Mouse (Mus musculus) forebrain, postnatal 0 days (tissue): ENCODE measurements around the gene 5430403G16Rik. TPM values are rescaled to one million over a fixed set of nuclear protein-coding genes. Genes with fewer than 3 reads are reported as not detected.
"Not testable (repeated sequence)": the region's sequence is repeated elsewhere in the genome, so short reads cannot be mapped to it uniquely, and the experiment has no call there.

Experiments
- ATAC-seq: fragments of 200-750 bp; cut with Nextera tagmentation; 2 replicates; pipeline ENCODE4 v1.8.0; 2017; ENCODE audit warnings: mild to moderate bottlenecking, moderate library complexity
- DNase-seq: peaks from one replicate; pipeline ENCODE4 v3.0.0-alpha.2; 2015
- H3K27ac ChIP-seq: fragments of 300-500 bp; sonication (generic); 2 replicates; pipeline ENCODE4 v1.5.1; 2014; ENCODE audit warnings: low read depth, mild to moderate bottlenecking, antibody characterized with exemption, low read length, moderate library complexity, mixed read lengths
- H3K27me3 ChIP-seq: fragments of 300-500 bp; sonication (generic); 2 replicates; pipeline ENCODE4 v1.6.1; 2014; ENCODE audit warnings: mild to moderate bottlenecking, low read length, mixed read lengths; ENCODE audit not compliant: insufficient read depth
- H3K36me3 ChIP-seq: fragments of 300-500 bp; sonication (generic); 2 replicates; pipeline ENCODE4 v1.6.1; 2014; ENCODE audit warnings: mild to moderate bottlenecking, moderate library complexity; ENCODE audit not compliant: insufficient read depth
- H3K4me1 ChIP-seq: fragments of 300-500 bp; sonication (generic); 2 replicates; pipeline ENCODE4 v1.6.1; 2014; ENCODE audit warnings: antibody characterized with exemption; ENCODE audit not compliant: insufficient read depth
- H3K4me2 ChIP-seq: fragments of 300-500 bp; sonication (generic); 2 replicates; pipeline ENCODE4 v1.6.1; 2014; ENCODE audit warnings: low read depth, mild to moderate bottlenecking, moderate library complexity
- H3K4me3 ChIP-seq: fragments of 300-500 bp; sonication (generic); 2 replicates; pipeline ENCODE4 v1.5.1; 2014; ENCODE audit warnings: low read depth, low read length, mixed read lengths
- H3K9ac ChIP-seq: fragments of 300-500 bp; sonication (generic); 2 replicates; pipeline ENCODE4 v1.6.1; 2014; ENCODE audit warnings: mild to moderate bottlenecking
- H3K9me3 ChIP-seq: fragments of 300-500 bp; sonication (generic); 2 replicates; pipeline ENCODE4 v1.6.1; 2016; ENCODE audit warnings: low read length
- CTCF ChIP-seq: sonication (generic); IDR thresholded peaks from 2 replicates; pipeline ENCODE4 v1.5.1; 2016; ENCODE audit warnings: antibody characterized with exemption, control low read depth, low read depth
- WGBS: fragments of 180-500 bp; shearing (Covaris S2); extraction: QIAGEN DNeasy Blood & Tissue Kit; methylation state at CpG from one replicate; pipeline ENCODE4 v1.1.7; 2014; 5-methylcytosine and 5-hydroxymethylcytosine counted together
- polyA plus RNA-seq: library from polyadenylated mRNA; unstranded; fragments of >200 nt; fragmentation: Nextera tagmentation; extraction: Ambion mirVana; gene quantifications from 2 replicates; pipeline ENCODE4 v1.2.1, GENCODE M21; 2015
- total RNA-seq: library from RNA; depleted of rRNA; stranded (reverse); fragments of >200 nt; gene quantifications from 2 replicates; pipeline ENCODE4 v1.2.3, GENCODE M21; 2014; rRNA removed

Gene 5430403G16Rik
- total RNA-seq (0.85 and 1.3 TPM in 2 replicates), polyA plus RNA-seq (0.44 and 0.74 TPM in 2 replicates)

DNA sequence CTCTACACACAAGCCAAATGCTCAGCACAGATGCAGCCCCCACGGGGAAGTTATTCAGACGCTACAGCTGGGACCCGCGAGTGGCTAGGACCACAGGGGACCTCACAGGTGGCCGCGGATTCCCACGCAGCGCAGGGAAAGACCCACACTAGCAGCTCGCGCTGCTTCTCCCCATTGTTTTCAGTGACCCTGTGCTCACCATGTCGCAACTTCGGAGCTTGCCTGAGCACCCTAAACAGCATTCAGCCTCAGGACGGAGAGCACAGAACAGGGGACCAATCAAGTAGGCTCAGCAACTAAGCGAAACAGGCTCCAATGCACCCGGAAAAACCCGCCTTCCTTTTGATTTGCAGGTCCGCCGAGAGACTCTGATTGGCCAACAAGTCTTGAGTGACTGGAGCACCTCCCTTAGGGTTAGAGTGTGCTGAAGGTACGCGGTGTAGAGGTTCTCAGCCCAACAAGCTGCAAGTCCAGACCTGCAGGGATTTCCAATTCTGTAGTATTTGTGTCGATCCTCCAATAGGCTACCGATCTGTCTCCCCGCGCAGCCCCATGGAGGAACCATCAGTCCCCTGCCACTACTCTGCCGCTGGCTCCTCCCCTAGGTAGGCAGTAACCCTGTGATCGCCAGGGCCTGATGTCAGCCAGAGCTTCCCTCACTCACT, at the start of gene 5430403G16Rik:
Gene 5430403G16Rik, minus strand, starts transcription at position 505 of the 665 bp plus-strand sequence.
- peak; percentile 98 for ATAC-seq
- H3K9me3 ChIP-seq, H3K27me3 ChIP-seq, H3K27ac ChIP-seq, H3K4me1 ChIP-seq, H3K36me3 ChIP-seq: not testable (repeated sequence)
- Histone ChIP-seq H3K4me2 (peak within 1 kb of the TSS; percentile 72), H3K9ac (peak within 1 kb of the TSS; percentile 56), H3K4me3 (peak within 1 kb of the TSS; percentile 52)
- WGBS = under 1% methylated on average over 26 of the region's 26 CpGs
- peak; percentile 86 for DNase-seq

DNA sequence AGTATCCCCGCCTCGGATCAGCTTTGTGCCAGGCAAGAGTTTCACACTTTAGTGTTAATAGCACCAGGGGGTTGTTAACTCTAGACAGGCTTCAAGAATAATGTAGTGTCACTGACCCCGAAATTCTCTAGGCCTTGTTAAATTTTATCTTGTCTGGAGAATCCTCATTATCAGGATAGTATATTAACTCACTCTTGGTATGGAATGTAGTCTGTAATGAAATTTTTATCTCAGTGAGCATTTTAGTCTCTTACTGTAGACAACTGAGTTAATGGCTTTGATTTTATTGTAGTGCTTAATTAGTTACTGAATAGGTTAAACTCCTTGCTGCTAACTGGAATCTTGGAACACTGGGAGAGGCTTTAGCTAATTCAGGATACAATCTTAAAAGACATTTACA, 26.5 kb upstream of the 5430403G16Rik start:
- 87% methylated on average over 3 of the region's 3 CpGs for WGBS
- not testable (repeated sequence) for H3K4me2 ChIP-seq, H3K4me1 ChIP-seq, H3K9me3 ChIP-seq, H3K4me3 ChIP-seq, H3K9ac ChIP-seq, H3K27me3 ChIP-seq, ATAC-seq, H3K27ac ChIP-seq, H3K36me3 ChIP-seq, DNase-seq

DNA sequence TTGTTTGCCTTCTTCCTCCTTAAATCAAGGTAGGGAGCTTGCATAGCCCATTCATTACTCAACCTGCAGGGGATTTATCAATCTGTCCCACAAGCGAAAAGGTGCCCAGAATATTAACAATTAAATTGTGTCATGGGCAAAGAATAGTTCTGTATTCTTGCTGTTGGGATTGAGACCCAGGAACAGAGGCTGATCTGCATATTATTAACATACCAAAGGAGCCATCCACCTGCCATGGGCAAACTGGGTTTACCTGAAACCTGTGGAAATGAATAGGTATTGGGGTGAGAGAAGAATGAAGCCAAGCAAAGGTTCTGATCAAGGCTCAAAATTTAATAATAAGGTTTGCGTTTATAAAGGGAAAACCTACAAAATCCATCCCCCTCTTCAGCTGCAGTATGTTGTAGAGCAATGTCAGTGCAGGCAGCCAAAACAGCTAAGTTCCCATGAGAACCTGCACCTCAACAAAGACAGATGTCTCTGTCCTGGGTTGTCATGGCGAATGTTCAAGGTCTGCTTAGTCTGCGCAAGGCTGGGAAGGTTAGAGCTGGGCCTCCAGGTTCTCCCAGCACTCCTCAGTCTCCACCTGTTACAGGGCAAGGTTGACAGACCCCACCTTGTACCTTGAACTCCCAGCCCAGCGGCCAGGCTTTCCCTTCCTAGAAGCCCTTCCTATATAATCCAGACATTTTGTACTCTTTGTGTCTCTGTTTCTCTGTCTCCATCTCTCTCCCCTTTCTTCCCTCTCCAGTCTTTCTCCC, 544 bp upstream of the 5430403G16Rik start:
- Histone ChIP-seq H3K9ac (peak overlapping the region; percentile 56), H3K4me3 (peak overlapping the region; percentile 52), H3K4me2 (peak overlapping the region; percentile 72)
- not testable (repeated sequence) for DNase-seq, H3K9me3 ChIP-seq, H3K4me1 ChIP-seq, H3K36me3 ChIP-seq, H3K27me3 ChIP-seq, H3K27ac ChIP-seq, ATAC-seq
- WGBS = 58% methylated on average over 5 of the region's 5 CpGs

DNA sequence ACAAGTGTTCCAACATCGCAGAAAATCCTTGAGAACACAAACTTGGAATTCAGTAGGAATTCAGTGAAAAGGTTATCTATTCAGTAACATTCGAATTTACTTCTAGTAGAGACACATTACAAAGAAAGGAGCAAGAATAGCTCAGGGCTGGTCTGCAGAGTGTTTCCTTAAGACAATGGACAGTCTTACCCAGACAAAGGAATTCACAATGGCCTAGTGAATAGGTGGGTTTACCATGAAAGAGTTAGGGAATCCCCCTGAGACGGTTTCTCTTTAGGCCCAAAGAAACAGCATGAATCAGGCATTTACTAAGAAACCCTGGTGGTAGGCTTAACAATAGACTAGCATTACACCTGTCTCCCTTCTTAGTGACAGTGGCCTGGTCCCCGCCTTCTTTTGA, 7.9 kb downstream of the 5430403G16Rik start:
- Histone ChIP-seq H3K4me3 (no peak overlapping the region), H3K27ac (no peak overlapping the region), H3K4me1 (no peaks in the 10 kb centered on the region), H3K27me3 (no peaks in the 10 kb centered on the region), H3K4me2 (no peak overlapping the region), H3K9me3 (peaks cover 7% of the 10 kb centered on the region; the same call in 1 of the 2 replicates), H3K9ac (no peak overlapping the region), H3K36me3 (no peaks in the 10 kb centered on the region)
- ATAC-seq (no peak), DNase-seq (no peak)
- WGBS = 64% methylated on average over 4 of the region's 4 CpGs
- no peak for TF ChIP-seq CTCF

Other genes starting within 250 kb of the 5430403G16Rik start
- gene Crlf2, start 132.0 kb downstream of the 5430403G16Rik start, total RNA-seq = 19.5 and 19.9 TPM in 2 replicates
- 23.8 and 25.1 TPM in 2 replicates for gene Crlf2, start 132.0 kb downstream of the 5430403G16Rik start, polyA plus RNA-seq
- gene 4930522L14Rik, start 60.8 kb upstream of the 5430403G16Rik start, total RNA-seq = 1.5 and 1.6 TPM in 2 replicates
- gene 4930522L14Rik, start 60.8 kb upstream of the 5430403G16Rik start, polyA plus RNA-seq = 4.2 and 5.4 TPM in 2 replicates
- gene Gm15446, start 232.4 kb upstream of the 5430403G16Rik start, total RNA-seq = 10.7 and 13.7 TPM in 2 replicates
- gene Gm15446, start 232.4 kb upstream of the 5430403G16Rik start, polyA plus RNA-seq = 0.51 and 0.65 TPM in 2 replicates